Mouse (Mus musculus): ENCODE measurements around the gene Ppil2. TPM values are rescaled to one million over a fixed set of nuclear protein-coding genes. Genes with fewer than 3 reads are reported as not detected.

Ppil2 gene
- polyA plus RNA-seq, 1 experiment from 2014 or later: 150 TPM

- no peak overlapping the region for H3K4me3 ChIP-seq
- DNase-seq (ENCODE audit: low spot score): no peak
- no peaks in the 10 kb centered on the region for H3K27me3 ChIP-seq (replicated peaks; ENCODE audit: low read depth, poor library complexity, severe bottlenecking)
- H3K4me1 ChIP-seq: peaks cover 4% of the 10 kb centered on the region; the same call in 1 of the 2 replicates
- peaks cover 14% of the 10 kb centered on the region for H3K36me3 ChIP-seq (replicated peaks)
- H3K9me3 ChIP-seq: no peaks in the 10 kb centered on the region
- WGBS: 87% methylated on average over 3 of the region's 3 CpGs
- no peak overlapping the region for H3K27ac ChIP-seq (replicated peaks)
These were observed 57.2 kb downstream of the Ppil2 start for GRCm38 (mm10) chr16:17053903-17054302.

- H3K9me3 ChIP-seq: no peaks in the 10 kb centered on the region
- no peak for DNase-seq (ENCODE audit: low spot score)
- 82% methylated on average over 7 of the region's 7 CpGs for WGBS
- no peak overlapping the region for H3K4me3 ChIP-seq
- H3K36me3 ChIP-seq (replicated peaks): peaks cover 31% of the 10 kb centered on the region
- H3K27ac ChIP-seq (replicated peaks): no peak overlapping the region
- no peaks in the 10 kb centered on the region for H3K4me1 ChIP-seq
- no peaks in the 10 kb centered on the region for H3K27me3 ChIP-seq (replicated peaks; ENCODE audit: low read depth, poor library complexity, severe bottlenecking)
These were observed 59.0 kb downstream of the Ppil2 start for GRCm38 (mm10) chr16:17052087-17052486.

GRCm38 (mm10) chr16:17049886-17050285 lies 61.2 kb downstream of the Ppil2 start:
- no peaks in the 10 kb centered on the region for H3K4me1 ChIP-seq
- 90% methylated on average over 1 of the region's 1 CpGs for WGBS
- no peaks in the 10 kb centered on the region for H3K9me3 ChIP-seq
- H3K27me3 ChIP-seq (replicated peaks; ENCODE audit: low read depth, poor library complexity, severe bottlenecking): no peaks in the 10 kb centered on the region
- no peak overlapping the region for H3K27ac ChIP-seq (replicated peaks)
- no peak for DNase-seq (ENCODE audit: low spot score)
- H3K36me3 ChIP-seq (replicated peaks): peaks cover 53% of the 10 kb centered on the region
- H3K4me3 ChIP-seq: no peak overlapping the region

- WGBS: 79% methylated on average over 3 of the region's 3 CpGs
- DNase-seq (ENCODE audit: low spot score): no peak
- no peak overlapping the region for H3K4me3 ChIP-seq
- H3K27ac ChIP-seq (replicated peaks): no peak overlapping the region
- peaks cover 96% of the 10 kb centered on the region for H3K36me3 ChIP-seq (replicated peaks)
- H3K4me1 ChIP-seq: no peaks in the 10 kb centered on the region
- H3K9me3 ChIP-seq: no peaks in the 10 kb centered on the region
- H3K27me3 ChIP-seq (replicated peaks; ENCODE audit: low read depth, poor library complexity, severe bottlenecking): no peaks in the 10 kb centered on the region
These were observed 65.8 kb downstream of the Ppil2 start for GRCm38 (mm10) chr16:17045287-17045686.

DNA sequence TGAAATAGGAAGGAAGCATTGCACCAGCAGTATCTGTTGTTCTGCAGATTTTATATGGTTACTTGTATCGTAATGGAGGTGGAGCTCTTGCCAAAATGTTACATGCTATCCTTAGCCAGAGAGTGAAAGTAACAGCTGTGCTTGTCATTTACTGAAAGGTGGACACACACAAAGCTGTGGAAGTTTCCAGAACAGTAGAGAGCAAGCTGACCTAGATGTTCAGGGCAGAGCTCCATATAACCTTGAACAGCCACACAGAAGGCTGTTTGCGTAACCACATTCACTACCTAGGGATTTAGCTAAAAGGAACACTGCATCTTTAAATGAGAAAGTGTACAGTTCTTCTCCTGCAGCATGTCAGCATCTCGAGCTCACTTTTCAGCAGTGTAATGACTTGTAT lies 66.7 kb downstream of the Ppil2 start:
- Histone ChIP-seq H3K27me3 (replicated peaks; ENCODE audit: low read depth, poor library complexity, severe bottlenecking) (no peaks in the 10 kb centered on the region), H3K27ac (replicated peaks) (no peak overlapping the region), H3K4me1 (no peaks in the 10 kb centered on the region), H3K36me3 (replicated peaks) (peaks cover 96% of the 10 kb centered on the region), H3K4me3 (no peak overlapping the region), H3K9me3 (no peaks in the 10 kb centered on the region)
- DNase-seq (ENCODE audit: low spot score): no peak
- WGBS: 93% methylated on average over 3 of the region's 3 CpGs

GRCm38 (mm10) chr16:17041417-17041816 lies 69.6 kb downstream of the Ppil2 start:
- Histone ChIP-seq H3K9me3 (no peaks in the 10 kb centered on the region), H3K27me3 (replicated peaks; ENCODE audit: low read depth, poor library complexity, severe bottlenecking) (no peaks in the 10 kb centered on the region), H3K4me3 (no peak overlapping the region), H3K27ac (replicated peaks) (no peak overlapping the region), H3K36me3 (replicated peaks) (peaks cover 100% of the 10 kb centered on the region), H3K4me1 (no peaks in the 10 kb centered on the region)
- 95% methylated on average over 1 of the region's 1 CpGs for WGBS
- no peak for DNase-seq (ENCODE audit: low spot score)

GRCm38 (mm10) chr16:17040716-17041115 lies 70.3 kb downstream of the Ppil2 start:
- no peaks in the 10 kb centered on the region for H3K27me3 ChIP-seq (replicated peaks; ENCODE audit: low read depth, poor library complexity, severe bottlenecking)
- H3K4me1 ChIP-seq: no peaks in the 10 kb centered on the region
- DNase-seq (ENCODE audit: low spot score): no peak
- no peak overlapping the region for H3K27ac ChIP-seq (replicated peaks)
- 97% methylated on average over 3 of the region's 3 CpGs for WGBS
- H3K4me3 ChIP-seq: no peak overlapping the region
- H3K9me3 ChIP-seq: no peaks in the 10 kb centered on the region
- H3K36me3 ChIP-seq (replicated peaks): peaks cover 100% of the 10 kb centered on the region

MicroRNAs encoded within 50 kb of the gene (microRNA counts, 519-probe panel; counts per million panel counts)
- 6,087 counts per million, percentile 95 among the panel's probes with 10 or more counts for microRNA mmu-miR-130b
- 4,450 counts per million, percentile 82 among the panel's probes with 10 or more counts for microRNA mmu-miR-301b

Small RNA genes lying within 50 kb of the gene (microRNA-seq; reads per million reads assigned to microRNA genes)
- gene Mir130b (14,395 reads per million, percentile 97 among the genes with 10 or more reads in this experiment), gene Mir301b (263 reads per million, percentile 61 among the genes with 10 or more reads in this experiment)

Other genes starting within 250 kb of the Ppil2 start
- 0.29 TPM in 1 of 2 replicates, not detected in the other for gene Igll1, start 247.3 kb downstream of the Ppil2 start, polyA plus RNA-seq (2016; fragmentation: Nextera tagmentation; extraction: Ambion mirVana)
- 71.7 and 78.5 TPM in 2 replicates for gene Top3b, start 240.5 kb downstream of the Ppil2 start, polyA plus RNA-seq (2016; fragmentation: Nextera tagmentation; extraction: Ambion mirVana)
- 1.4 and 2.7 TPM in 2 replicates for gene Vpreb1, start 240.4 kb downstream of the Ppil2 start, polyA plus RNA-seq (2016; fragmentation: Nextera tagmentation; extraction: Ambion mirVana)
- 33.8 and 35.7 TPM in 2 replicates for gene Ppm1f, start 214.8 kb downstream of the Ppil2 start, polyA plus RNA-seq (2016; fragmentation: Nextera tagmentation; extraction: Ambion mirVana)
- 141 TPM in 2 replicates for gene Mapk1, start 127.9 kb downstream of the Ppil2 start, polyA plus RNA-seq (2016; fragmentation: Nextera tagmentation; extraction: Ambion mirVana)
- 89.9 and 95.5 TPM in 2 replicates for gene Ypel1, start 41.6 kb downstream of the Ppil2 start, polyA plus RNA-seq (2016; fragmentation: Nextera tagmentation; extraction: Ambion mirVana)
- 170 and 185 TPM in 2 replicates for gene 2610318N02Rik, start 13.9 kb upstream of the Ppil2 start, polyA plus RNA-seq (2016; fragmentation: Nextera tagmentation; extraction: Ambion mirVana)
- 107 and 118 TPM in 2 replicates for gene Sdf2l1, start 21.1 kb upstream of the Ppil2 start, polyA plus RNA-seq (2016; fragmentation: Nextera tagmentation; extraction: Ambion mirVana)
- gene Ydjc, start 33.4 kb upstream of the Ppil2 start, polyA plus RNA-seq (2016; fragmentation: Nextera tagmentation; extraction: Ambion mirVana): 6.7 and 7.5 TPM in 2 replicates
- 0.55 and 0.57 TPM in 2 replicates for gene Ccdc116, start 36.0 kb upstream of the Ppil2 start, polyA plus RNA-seq (2016; fragmentation: Nextera tagmentation; extraction: Ambion mirVana)
- gene Ube2l3, start 91.4 kb upstream of the Ppil2 start, polyA plus RNA-seq (2016; fragmentation: Nextera tagmentation; extraction: Ambion mirVana): 410 and 436 TPM in 2 replicates
- gene Rimbp3, start 97.3 kb upstream of the Ppil2 start, polyA plus RNA-seq (2016; fragmentation: Nextera tagmentation; extraction: Ambion mirVana): 0.70 and 0.79 TPM in 2 replicates
- gene Hic2, start 122.3 kb upstream of the Ppil2 start, polyA plus RNA-seq (2016; fragmentation: Nextera tagmentation; extraction: Ambion mirVana): 17.0 and 17.1 TPM in 2 replicates
- 7.1 and 8.9 TPM in 2 replicates for gene Tmem191c, start 164.8 kb upstream of the Ppil2 start, polyA plus RNA-seq (2016; fragmentation: Nextera tagmentation; extraction: Ambion mirVana)
- gene Serpind1, start 220.1 kb upstream of the Ppil2 start, polyA plus RNA-seq (2016; fragmentation: Nextera tagmentation; extraction: Ambion mirVana): 0.19 and 0.21 TPM in 2 replicates

All from embryonic facial prominence, embryonic 10.5 days (tissue).